Mouse (Mus musculus) megakaryocyte, embryonic 14.5 days (primary cell): ENCODE results near the gene Dpp6. TPM values are rescaled to one million over a fixed set of nuclear protein-coding genes. Genes with fewer than 3 reads are reported as not detected.

Experiments used
- H3K27me3 ChIP-seq: replicated peaks from 2 replicates; pipeline ENCODE3; 2012; ENCODE audit warnings: inconsistent platforms
- H3K36me3 ChIP-seq: replicated peaks from 2 replicates; pipeline ENCODE3; 2012; ENCODE audit warnings: low read length, inconsistent platforms, mixed read lengths
- H3K4me1 ChIP-seq: 2 replicates; pipeline ENCODE4 v1.6.1; 2012; ENCODE audit warnings: inconsistent platforms
- H3K4me3 ChIP-seq: replicated peaks from 2 replicates; pipeline ENCODE3; 2012; ENCODE audit warnings: moderate library complexity, mild to moderate bottlenecking, inconsistent platforms
- H3K9me3 ChIP-seq: 2 replicates; pipeline ENCODE4 v1.6.1; 2012; ENCODE audit warnings: inconsistent platforms
- FLI1 ChIP-seq: IDR thresholded peaks from 2 replicates; pipeline ENCODE4 v1.6.1; 2012; ENCODE audit warnings: low read length, inconsistent platforms, mixed read lengths
- GATA1 ChIP-seq: IDR thresholded peaks from 3 replicates; pipeline ENCODE4 v1.6.1; 2012; ENCODE audit warnings: mixed read lengths, low read length, inconsistent platforms, borderline replicate concordance
- polyA plus RNA-seq: library from polyadenylated mRNA; stranded (reverse); fragments of >175 nt; gene quantifications from 2 replicates; pipeline ENCODE4 v1.2.3, GENCODE M21; 2012; ENCODE audit warnings: low replicate concordance; ENCODE audit not compliant: insufficient read depth

Gene Dpp6
- polyA plus RNA-seq, 1 experiment, result 0.12 TPM

DNA sequence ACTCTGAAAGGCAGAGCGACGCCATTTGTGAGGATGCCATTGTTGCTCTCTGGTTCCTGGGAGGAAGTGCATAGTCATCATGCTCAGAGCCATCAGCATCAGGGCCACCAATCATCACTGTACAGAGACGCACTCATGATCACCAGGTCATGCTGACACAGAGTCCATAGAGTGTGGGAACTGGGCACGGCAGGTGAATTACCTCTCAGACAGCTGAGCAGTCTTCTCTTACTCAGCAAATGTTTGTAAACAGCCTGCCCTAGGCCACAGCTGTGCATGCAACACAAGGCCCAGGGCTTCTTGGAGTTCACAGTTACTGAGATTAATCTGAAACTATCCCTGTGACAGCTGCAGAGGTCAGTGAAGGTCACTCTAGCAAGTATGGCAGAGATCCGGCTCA lies 124.5 kb downstream of the Dpp6 start:
- Histone ChIP-seq H3K36me3 (no peaks in the 10 kb centered on the region), H3K27me3 (no peaks in the 10 kb centered on the region), H3K9me3 (peaks cover 28% of the 10 kb centered on the region; the same call in 1 of the 2 replicates), H3K4me3 (peak overlapping the region; percentile 9), H3K4me1 (no peaks in the 10 kb centered on the region)
- TF ChIP-seq FLI1 (no peak), GATA1 (no peak)

DNA sequence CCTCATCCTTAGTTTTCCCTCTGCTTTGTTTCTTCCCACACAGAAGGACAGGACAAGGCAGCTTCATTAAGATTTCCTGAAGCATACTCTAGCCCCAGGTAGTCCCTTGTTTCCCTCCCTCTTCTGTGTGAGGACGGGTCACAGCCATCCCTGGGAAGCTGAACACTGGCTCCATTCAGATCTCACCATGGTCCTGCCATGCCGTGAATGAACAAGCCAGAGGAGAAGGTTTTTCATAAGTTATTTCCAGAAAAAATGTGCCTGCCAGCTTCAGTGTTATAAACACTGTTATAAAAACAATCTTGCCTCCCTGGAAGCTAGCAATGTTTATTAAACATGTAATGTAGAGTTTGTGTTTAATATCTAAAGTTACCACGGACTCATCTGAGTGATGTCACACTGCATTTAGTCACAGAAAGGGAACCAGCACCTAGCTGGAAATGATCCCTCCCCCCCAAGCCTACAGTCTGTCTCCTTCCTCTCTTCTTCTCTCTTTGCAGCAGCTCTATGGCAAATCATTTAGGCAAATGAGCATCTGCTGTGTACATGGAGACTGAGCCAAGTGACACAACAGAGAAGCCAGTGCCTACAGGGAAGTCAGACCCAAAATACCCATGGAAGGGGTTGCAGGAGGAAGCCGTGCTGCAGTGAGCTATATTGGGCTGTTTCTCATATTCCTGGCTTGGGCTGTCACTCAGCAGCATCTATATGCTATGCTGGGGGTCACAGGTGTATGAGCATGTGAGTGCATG lies 128.3 kb downstream of the Dpp6 start:
- Histone ChIP-seq H3K36me3 (no peaks in the 10 kb centered on the region), H3K4me1 (no peaks in the 10 kb centered on the region), H3K27me3 (no peaks in the 10 kb centered on the region), H3K9me3 (peaks cover 18% of the 10 kb centered on the region; the same call in 1 of the 2 replicates), H3K4me3 (peak overlapping the region; percentile 57)
- no peak for TF ChIP-seq GATA1
- TF ChIP-seq FLI1, result no peak

DNA sequence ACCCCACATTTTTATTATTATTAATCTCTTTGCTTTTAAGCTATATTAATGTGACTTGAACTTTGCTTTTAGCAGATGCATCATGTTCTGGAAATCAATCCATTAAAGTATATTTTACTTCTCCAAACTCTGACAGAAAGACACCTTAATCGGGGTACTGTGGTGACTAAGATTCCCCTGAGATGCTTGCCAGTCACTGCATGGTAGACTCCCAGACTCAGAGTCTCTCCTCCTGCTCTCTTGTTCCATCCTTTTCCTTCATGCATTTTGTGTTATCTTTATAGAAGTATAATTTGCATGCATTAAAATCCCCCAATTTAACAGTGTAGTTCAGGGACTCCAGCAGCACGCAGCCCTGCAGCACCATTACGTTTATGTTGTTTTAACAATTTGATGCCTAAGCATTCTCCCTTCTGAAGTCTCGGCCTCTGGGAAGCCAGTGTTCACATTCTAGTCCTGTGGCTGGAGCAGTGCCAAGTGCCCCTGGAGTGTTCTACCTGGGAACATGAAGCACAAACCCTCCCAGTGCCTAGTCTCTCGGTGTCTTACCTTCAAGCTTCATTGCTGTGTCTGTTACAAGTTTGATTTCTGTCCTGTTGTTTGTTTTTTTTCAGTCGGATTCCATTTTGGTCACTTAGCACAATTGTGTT lies 153.1 kb downstream of the Dpp6 start:
- Histone ChIP-seq H3K9me3 (peaks cover 5% of the 10 kb centered on the region; the same call in 1 of the 2 replicates), H3K4me1 (no peaks in the 10 kb centered on the region), H3K27me3 (no peaks in the 10 kb centered on the region), H3K4me3 (no peak overlapping the region), H3K36me3 (no peaks in the 10 kb centered on the region)
- no peak for TF ChIP-seq FLI1
- no peak for TF ChIP-seq GATA1

DNA sequence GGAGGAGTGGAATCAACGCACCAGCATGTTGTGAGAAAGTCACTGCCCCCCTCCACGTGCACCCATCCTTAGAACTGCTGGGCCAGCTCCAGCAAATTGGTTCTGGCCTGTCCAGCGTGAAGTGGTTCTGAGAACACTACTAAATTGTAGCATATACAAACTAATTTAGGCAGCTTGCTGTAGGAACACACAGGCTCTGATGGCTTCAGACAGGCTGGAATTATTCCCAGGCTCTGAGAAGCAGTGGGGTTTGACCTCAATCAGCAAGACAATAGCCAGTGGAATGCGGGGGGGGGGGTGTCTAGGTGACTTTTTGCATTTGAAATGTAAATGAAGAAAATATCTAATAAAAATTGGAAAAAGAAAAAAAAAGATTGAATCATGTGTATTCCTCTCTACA lies 156.2 kb downstream of the Dpp6 start:
- no peaks in the 10 kb centered on the region for H3K4me1 ChIP-seq
- H3K9me3 ChIP-seq, result no peaks in the 10 kb centered on the region
- no peaks in the 10 kb centered on the region for H3K27me3 ChIP-seq
- no peak overlapping the region for H3K4me3 ChIP-seq
- H3K36me3 ChIP-seq, result no peaks in the 10 kb centered on the region
- TF ChIP-seq GATA1, result no peak
- no peak for TF ChIP-seq FLI1

DNA sequence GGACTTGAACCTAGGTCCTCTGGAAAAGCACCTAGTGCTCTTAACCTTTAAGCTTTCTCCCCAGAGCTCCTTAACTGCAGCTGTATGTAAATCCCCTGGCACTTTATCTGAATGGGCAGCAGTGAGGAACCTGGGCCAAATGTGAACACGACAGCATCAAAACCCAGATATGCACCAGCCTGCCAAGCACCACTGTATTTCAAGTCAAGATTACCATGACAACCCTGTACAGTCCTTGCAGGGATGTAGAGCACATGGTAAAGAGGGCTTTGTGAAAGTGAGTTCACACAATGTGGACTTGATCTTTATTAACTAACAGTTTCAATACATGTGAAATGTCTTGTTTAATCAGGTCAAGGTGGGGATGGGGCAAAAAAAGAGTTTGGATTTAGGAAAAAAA lies 162.3 kb downstream of the Dpp6 start:
- H3K36me3 ChIP-seq, result no peaks in the 10 kb centered on the region
- peaks cover 3% of the 10 kb centered on the region for H3K9me3 ChIP-seq

GRCm38 (mm10) chr5:26979755-26980154 lies 162.8 kb downstream of the Dpp6 start:
- Histone ChIP-seq H3K4me3 (no peak overlapping the region), H3K4me1 (no peaks in the 10 kb centered on the region), H3K27me3 (no peaks in the 10 kb centered on the region), H3K9me3 (peaks cover 3% of the 10 kb centered on the region), H3K36me3 (no peaks in the 10 kb centered on the region)
- TF ChIP-seq FLI1, result no peak
- no peak for TF ChIP-seq GATA1

More for the DNA sequence above, 162.3 kb downstream of the Dpp6 start:
- TF ChIP-seq GATA1, result no peak
- no peak for TF ChIP-seq FLI1
- Histone ChIP-seq H3K4me3 (no peak overlapping the region), H3K4me1 (no peaks in the 10 kb centered on the region), H3K27me3 (no peaks in the 10 kb centered on the region)

DNA sequence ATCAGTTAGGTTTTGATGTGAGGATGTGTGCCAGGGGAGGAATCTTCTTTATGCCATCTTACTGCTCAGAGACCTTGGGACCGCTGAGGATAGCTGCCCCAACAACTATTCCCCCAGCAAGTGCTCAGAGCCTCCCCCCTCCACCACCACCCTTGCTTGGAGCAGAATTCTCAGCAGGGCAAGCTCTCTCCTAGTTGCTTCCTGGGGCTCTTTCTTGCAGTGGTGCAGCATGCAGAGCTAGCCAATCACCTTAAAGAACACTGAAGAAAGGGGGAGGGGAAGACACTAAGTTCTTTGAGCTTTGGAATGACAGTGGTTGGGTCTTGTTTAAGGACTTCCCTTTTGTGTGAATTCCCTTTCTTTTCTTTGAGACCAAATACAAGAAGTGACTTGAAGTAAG lies 168.1 kb downstream of the Dpp6 start:
- TF ChIP-seq FLI1 (no peak), GATA1 (no peak)
- Histone ChIP-seq H3K4me1 (no peaks in the 10 kb centered on the region), H3K9me3 (peaks cover 3% of the 10 kb centered on the region), H3K4me3 (no peak overlapping the region), H3K36me3 (no peaks in the 10 kb centered on the region), H3K27me3 (no peaks in the 10 kb centered on the region)

DNA sequence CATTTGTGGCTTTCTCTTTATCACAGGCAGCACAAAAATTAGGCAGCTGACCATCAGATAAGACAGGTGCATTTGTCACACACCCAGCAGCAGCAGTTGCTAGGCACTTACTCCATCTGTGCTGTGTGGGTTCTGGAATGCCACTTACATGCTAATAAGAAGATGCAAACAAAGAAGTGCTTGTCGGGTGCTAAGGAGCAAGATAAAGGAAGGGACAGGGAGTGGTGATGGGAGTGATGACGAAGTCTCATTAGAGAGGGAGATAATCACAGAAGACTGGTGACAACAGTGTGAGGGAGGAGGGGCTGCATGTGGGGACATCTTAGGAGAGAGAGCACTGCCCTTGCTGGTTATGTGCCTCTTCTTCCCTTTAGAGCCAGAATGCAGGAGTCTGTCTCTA lies 174.6 kb downstream of the Dpp6 start:
- Histone ChIP-seq H3K4me1 (no peaks in the 10 kb centered on the region), H3K36me3 (no peaks in the 10 kb centered on the region), H3K4me3 (no peak overlapping the region), H3K9me3 (peaks cover 13% of the 10 kb centered on the region), H3K27me3 (no peaks in the 10 kb centered on the region)
- no peak for TF ChIP-seq GATA1
- TF ChIP-seq FLI1, result no peak

GRCm38 (mm10) chr5:27003537-27003936 lies 186.5 kb downstream of the Dpp6 start:
- Histone ChIP-seq H3K36me3 (no peaks in the 10 kb centered on the region), H3K4me1 (no peaks in the 10 kb centered on the region), H3K9me3 (peaks cover 21% of the 10 kb centered on the region), H3K4me3 (no peak overlapping the region), H3K27me3 (no peaks in the 10 kb centered on the region)
- no peak for TF ChIP-seq FLI1
- no peak for TF ChIP-seq GATA1

DNA sequence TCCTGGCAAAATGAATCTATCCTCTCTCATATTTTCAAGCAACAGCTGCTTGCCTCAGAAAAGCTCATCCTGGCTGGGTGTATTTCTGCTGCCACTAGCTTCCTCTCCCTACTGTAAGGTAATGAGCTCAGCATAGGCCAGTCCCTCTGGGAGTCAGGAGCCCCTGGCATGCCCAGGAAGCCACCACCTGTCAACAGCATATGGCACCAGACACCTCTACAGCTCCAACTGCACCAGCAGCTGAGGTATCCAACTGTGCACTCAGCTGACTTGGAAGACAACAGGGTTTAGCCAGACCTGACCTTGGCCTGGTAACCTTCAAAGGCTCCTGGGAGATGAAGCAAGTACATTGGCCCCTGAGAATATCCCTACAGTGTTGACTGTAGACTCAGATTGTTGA lies 192.2 kb downstream of the Dpp6 start:
- Histone ChIP-seq H3K36me3 (no peaks in the 10 kb centered on the region), H3K27me3 (no peaks in the 10 kb centered on the region), H3K4me3 (no peak overlapping the region), H3K9me3 (peaks cover 21% of the 10 kb centered on the region), H3K4me1 (no peaks in the 10 kb centered on the region)
- no peak for TF ChIP-seq GATA1
- TF ChIP-seq FLI1, result no peak
